Mouse (Mus musculus): ENCODE data around the gene Mad2l2. TPM values are rescaled to one million over a fixed set of nuclear protein-coding genes. Genes with fewer than 3 reads are reported as not detected.

Gene Mad2l2
- polyA plus RNA-seq, 1 experiment, result 35.6 TPM

DNA sequence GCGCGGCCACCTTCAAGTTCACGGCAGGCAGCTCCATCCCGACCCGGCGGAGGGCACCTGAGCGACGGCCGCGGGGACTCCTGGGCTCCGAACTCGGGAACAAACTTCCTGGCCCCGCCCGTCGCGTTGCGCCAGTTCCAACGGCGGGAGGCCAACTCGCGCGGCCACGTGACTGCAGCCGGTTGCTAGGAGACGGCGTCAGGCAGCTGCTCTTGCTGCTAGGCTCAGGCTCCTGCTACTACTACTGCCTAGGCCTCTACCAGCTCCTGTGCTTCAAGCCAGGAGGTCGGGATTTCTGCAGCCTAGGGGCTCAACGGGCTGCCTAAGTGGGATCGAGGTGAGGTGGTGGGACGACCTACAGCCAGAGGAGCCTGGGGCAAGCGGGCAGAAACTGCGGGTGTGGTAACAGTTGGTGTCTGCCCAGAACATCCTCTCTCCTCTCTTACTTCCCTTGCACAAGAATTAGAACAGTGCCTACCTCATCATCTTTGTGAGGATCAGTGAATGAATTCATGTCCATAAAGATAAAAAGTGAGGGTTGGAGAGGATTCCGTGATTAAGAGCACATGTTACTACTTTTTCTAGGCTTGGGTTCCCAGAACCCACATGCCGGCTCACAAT, 42.2 kb upstream of the Mad2l2 start, which contains the start of gene Agtrap:
TSS of gene Agtrap (minus strand) at position 125 of the 621 bp plus-strand sequence.
- no peaks in the 10 kb centered on the region for H3K9me3 ChIP-seq
- H3K4me1 ChIP-seq, result peaks cover 69% of the 10 kb centered on the region
- H3K27me3 ChIP-seq (replicated peaks), result no peaks in the 10 kb centered on the region
- peaks cover 20% of the 10 kb centered on the region for H3K36me3 ChIP-seq (replicated peaks; ENCODE audit: low read length)
- H3K4me3 ChIP-seq (replicated peaks), result peak within 1 kb of the TSS; percentile 96
- no peak for TF ChIP-seq GATA1 (IDR thresholded peaks at IDR 0.05; ENCODE audit: borderline replicate concordance, low read length)
- TF ChIP-seq FLI1 (IDR thresholded peaks at IDR 0.05; ENCODE audit: low read length), result no peak

- peaks cover 10% of the 10 kb centered on the region for H3K36me3 ChIP-seq (replicated peaks; ENCODE audit: low read length)
- H3K9me3 ChIP-seq, result no peaks in the 10 kb centered on the region
- H3K4me1 ChIP-seq, result peaks cover 59% of the 10 kb centered on the region
- no peak overlapping the region for H3K4me3 ChIP-seq (replicated peaks)
- H3K27me3 ChIP-seq (replicated peaks), result no peaks in the 10 kb centered on the region
- no peak for TF ChIP-seq GATA1 (IDR thresholded peaks at IDR 0.05; ENCODE audit: borderline replicate concordance, low read length)
- no peak for TF ChIP-seq FLI1 (IDR thresholded peaks at IDR 0.05; ENCODE audit: low read length)
Observed at GRCm38 (mm10) chr4:148089166-148089565, 41.0 kb upstream of the Mad2l2 start.

DNA sequence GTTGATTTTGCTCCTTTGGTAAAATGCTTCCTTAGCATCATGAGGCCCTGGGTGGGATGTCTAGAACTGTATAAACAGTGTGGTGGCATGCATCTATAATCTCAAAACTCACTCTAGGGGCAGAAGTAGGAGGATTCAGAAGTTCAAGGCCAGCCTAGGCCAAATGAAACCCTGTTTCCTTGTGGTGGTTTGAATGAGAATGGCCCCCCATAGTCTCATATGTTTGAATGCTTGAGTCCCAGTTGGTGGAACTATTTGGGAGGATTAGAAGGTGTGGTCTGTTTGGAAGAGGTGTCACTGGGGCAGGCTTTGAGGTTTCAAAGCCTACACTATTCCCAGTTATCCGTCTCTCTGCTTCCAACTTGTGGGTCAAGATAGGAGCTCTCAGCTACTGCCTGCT, 39.0 kb upstream of the Mad2l2 start:
- Histone ChIP-seq H3K4me3 (replicated peaks) (no peak overlapping the region), H3K27me3 (replicated peaks) (peaks cover 2% of the 10 kb centered on the region), H3K36me3 (replicated peaks; ENCODE audit: low read length) (peaks cover 4% of the 10 kb centered on the region), H3K4me1 (peaks cover 50% of the 10 kb centered on the region), H3K9me3 (no peaks in the 10 kb centered on the region)
- TF ChIP-seq GATA1 (IDR thresholded peaks at IDR 0.05; ENCODE audit: borderline replicate concordance, low read length) (no peak), FLI1 (IDR thresholded peaks at IDR 0.05; ENCODE audit: low read length) (no peak)

- no peaks in the 10 kb centered on the region for H3K36me3 ChIP-seq (replicated peaks; ENCODE audit: low read length)
- H3K4me3 ChIP-seq (replicated peaks), result peak overlapping the region; percentile 38
- H3K27me3 ChIP-seq (replicated peaks), result peaks cover 2% of the 10 kb centered on the region
- TF ChIP-seq GATA1 (IDR thresholded peaks at IDR 0.05; ENCODE audit: borderline replicate concordance, low read length) (no peak), FLI1 (IDR thresholded peaks at IDR 0.05; ENCODE audit: low read length) (no peak)
- no peaks in the 10 kb centered on the region for H3K9me3 ChIP-seq
- peaks cover 51% of the 10 kb centered on the region for H3K4me1 ChIP-seq
Observed at GRCm38 (mm10) chr4:148092551-148093271, 37.5 kb upstream of the Mad2l2 start.

DNA sequence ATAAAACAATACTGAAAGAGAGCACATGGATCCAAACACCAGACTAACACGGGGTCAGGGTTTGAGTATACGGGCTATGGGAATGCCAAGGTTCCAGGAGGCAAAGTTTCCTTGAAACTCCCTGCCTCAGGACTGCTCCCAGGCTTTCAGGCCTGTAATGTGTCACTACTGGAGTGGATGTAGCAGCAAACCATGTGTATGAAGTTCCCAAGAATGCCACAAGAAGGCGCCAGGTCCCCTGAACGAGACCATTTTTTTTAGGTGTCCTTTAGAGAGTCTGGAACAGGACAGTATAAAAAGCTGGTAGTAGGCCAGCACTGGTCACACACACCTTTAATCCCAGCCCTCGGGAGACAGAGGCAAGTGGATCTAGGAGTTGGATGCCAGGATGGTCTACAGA, 36.0 kb upstream of the Mad2l2 start:
- H3K9me3 ChIP-seq, result no peaks in the 10 kb centered on the region
- H3K4me1 ChIP-seq, result peaks cover 52% of the 10 kb centered on the region
- peaks cover 2% of the 10 kb centered on the region for H3K27me3 ChIP-seq (replicated peaks)
- peaks cover under 1% of the 10 kb centered on the region for H3K36me3 ChIP-seq (replicated peaks; ENCODE audit: low read length)
- no peak overlapping the region for H3K4me3 ChIP-seq (replicated peaks)
- TF ChIP-seq GATA1 (IDR thresholded peaks at IDR 0.05; ENCODE audit: borderline replicate concordance, low read length) (no peak), FLI1 (IDR thresholded peaks at IDR 0.05; ENCODE audit: low read length) (no peak)

- Histone ChIP-seq H3K4me1 (peaks cover 59% of the 10 kb centered on the region), H3K36me3 (replicated peaks; ENCODE audit: low read length) (peaks cover 10% of the 10 kb centered on the region), H3K9me3 (no peaks in the 10 kb centered on the region), H3K4me3 (replicated peaks) (no peak overlapping the region), H3K27me3 (replicated peaks) (peaks cover 2% of the 10 kb centered on the region)
- TF ChIP-seq FLI1 (IDR thresholded peaks at IDR 0.05; ENCODE audit: low read length), result no peak
- no peak for TF ChIP-seq GATA1 (IDR thresholded peaks at IDR 0.05; ENCODE audit: borderline replicate concordance, low read length)
Observed at GRCm38 (mm10) chr4:148095081-148095480, 35.1 kb upstream of the Mad2l2 start.

DNA sequence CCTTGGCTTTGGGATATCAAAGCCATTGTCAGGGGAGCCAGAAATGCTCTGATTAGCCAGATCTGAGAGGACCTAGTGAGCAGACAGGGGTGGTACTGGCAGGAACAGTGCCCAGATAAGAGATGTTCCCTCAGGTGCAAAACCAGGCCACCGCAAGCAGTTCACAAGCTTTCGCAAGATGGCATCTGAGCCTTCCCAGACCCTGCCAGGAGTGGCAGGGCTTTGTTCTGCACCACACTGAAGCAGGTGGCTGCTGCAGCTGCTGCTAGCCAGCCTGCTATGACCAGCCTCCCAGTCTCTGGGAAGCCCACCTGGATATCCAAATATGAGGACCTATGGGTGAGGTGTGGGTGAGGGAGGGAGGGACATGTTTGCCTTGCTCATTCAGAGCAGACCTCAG, 32.2 kb upstream of the Mad2l2 start:
- Histone ChIP-seq H3K9me3 (no peaks in the 10 kb centered on the region), H3K4me1 (peaks cover 66% of the 10 kb centered on the region), H3K4me3 (replicated peaks) (no peak overlapping the region), H3K27me3 (replicated peaks) (peaks cover 4% of the 10 kb centered on the region), H3K36me3 (replicated peaks; ENCODE audit: low read length) (peaks cover 38% of the 10 kb centered on the region)
- no peak for TF ChIP-seq FLI1 (IDR thresholded peaks at IDR 0.05; ENCODE audit: low read length)

GRCm38 (mm10) chr4:148098666-148099065, 31.5 kb upstream of the Mad2l2 start:
- no peak overlapping the region for H3K4me3 ChIP-seq (replicated peaks)
- no peak for TF ChIP-seq GATA1 (IDR thresholded peaks at IDR 0.05; ENCODE audit: borderline replicate concordance, low read length)
- no peak for TF ChIP-seq FLI1 (IDR thresholded peaks at IDR 0.05; ENCODE audit: low read length)
- no peaks in the 10 kb centered on the region for H3K9me3 ChIP-seq
- peaks cover 69% of the 10 kb centered on the region for H3K4me1 ChIP-seq
- H3K27me3 ChIP-seq (replicated peaks), result peaks cover 4% of the 10 kb centered on the region
- H3K36me3 ChIP-seq (replicated peaks; ENCODE audit: low read length), result peaks cover 43% of the 10 kb centered on the region

DNA sequence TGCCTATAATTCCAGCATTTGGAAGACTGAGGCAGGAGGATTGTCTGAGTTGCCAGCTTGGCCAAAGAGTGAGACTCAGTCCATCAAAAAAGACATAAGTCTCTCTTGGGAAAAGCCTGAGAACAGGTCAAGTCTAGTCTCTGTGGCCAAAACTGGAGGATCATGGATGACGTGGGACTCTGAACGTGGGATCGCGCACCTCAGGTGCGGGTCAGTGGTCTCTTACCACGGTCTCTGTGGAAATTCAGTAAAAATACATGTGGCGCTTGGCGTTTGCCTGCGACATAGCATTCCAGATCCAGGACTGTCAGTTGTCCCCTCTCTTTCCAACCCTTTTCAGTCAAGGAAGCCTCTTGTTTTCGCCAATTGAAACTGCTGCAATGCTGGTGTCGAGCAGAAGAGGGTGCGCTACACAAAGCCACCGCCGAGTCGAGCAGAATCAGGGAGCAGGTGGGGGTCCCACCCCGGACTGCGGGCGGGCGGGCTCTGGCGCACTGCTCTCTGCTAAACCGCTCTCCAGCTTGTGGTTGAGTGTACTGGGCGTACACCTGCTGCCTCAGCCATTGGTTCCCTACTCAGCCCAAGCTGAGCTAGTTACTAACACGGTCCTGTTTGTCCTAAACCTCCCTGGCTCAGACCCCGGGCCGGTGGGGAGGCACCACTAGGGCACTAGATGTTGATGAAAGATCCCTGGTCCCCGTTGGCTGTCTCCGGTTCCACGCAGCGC, 28.2 kb upstream of the Mad2l2 start:
- H3K4me3 ChIP-seq (replicated peaks), result peak overlapping the region; percentile 51
- peaks cover 2% of the 10 kb centered on the region for H3K27me3 ChIP-seq (replicated peaks)
- no peak for TF ChIP-seq GATA1 (IDR thresholded peaks at IDR 0.05; ENCODE audit: borderline replicate concordance, low read length)
- no peak for TF ChIP-seq FLI1 (IDR thresholded peaks at IDR 0.05; ENCODE audit: low read length)

DNA sequence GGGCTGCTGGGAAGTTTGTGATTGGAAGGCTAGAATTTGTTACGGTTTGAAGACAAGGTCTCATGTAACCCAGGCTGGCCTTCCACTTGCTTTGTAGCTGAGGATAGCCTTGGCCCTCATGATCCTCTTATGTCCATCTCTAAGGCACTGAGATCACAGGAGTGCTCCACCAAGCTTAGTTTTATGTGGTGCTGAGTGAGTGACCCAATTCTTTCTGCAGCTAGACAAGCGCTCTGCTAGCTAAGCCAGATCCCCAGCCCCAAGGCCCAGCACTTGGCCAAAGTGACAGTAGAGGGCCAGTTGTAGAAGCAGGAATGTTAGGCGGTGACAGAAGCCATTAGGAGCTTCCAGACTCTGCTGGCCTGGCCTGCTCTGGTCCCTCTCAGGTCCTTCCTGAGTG, 26.0 kb upstream of the Mad2l2 start:
- TF ChIP-seq FLI1 (IDR thresholded peaks at IDR 0.05; ENCODE audit: low read length), result no peak
- peaks cover 88% of the 10 kb centered on the region for H3K4me1 ChIP-seq
- H3K36me3 ChIP-seq (replicated peaks; ENCODE audit: low read length), result peaks cover 94% of the 10 kb centered on the region
- no peak overlapping the region for H3K4me3 ChIP-seq (replicated peaks)
- peaks cover 2% of the 10 kb centered on the region for H3K27me3 ChIP-seq (replicated peaks)
- no peaks in the 10 kb centered on the region for H3K9me3 ChIP-seq

More for the DNA sequence above, 28.2 kb upstream of the Mad2l2 start:
- H3K9me3 ChIP-seq, result no peaks in the 10 kb centered on the region
- peaks cover 86% of the 10 kb centered on the region for H3K4me1 ChIP-seq
- peaks cover 75% of the 10 kb centered on the region for H3K36me3 ChIP-seq (replicated peaks; ENCODE audit: low read length)
